Mouse (Mus musculus): Measurements from ENCODE around the gene Plxnd1.

- TF ChIP-seq CTCF (IDR thresholded peaks at IDR 0.05; ENCODE audit: extremely low read depth, insufficient read length, insufficient replicate concordance, low read depth, low read length) (no peak), POLR2A (IDR thresholded peaks at IDR 0.05; ENCODE audit: low read depth, low read length) (no peak)
These were observed 24.9 kb downstream of the Plxnd1 start for GRCm38 (mm10) chr6:115969952-115970351.

Data from small intestine, adult 2 months (tissue).